Mouse (Mus musculus): ENCODE measurements around the gene Slc7a1.

DNA sequence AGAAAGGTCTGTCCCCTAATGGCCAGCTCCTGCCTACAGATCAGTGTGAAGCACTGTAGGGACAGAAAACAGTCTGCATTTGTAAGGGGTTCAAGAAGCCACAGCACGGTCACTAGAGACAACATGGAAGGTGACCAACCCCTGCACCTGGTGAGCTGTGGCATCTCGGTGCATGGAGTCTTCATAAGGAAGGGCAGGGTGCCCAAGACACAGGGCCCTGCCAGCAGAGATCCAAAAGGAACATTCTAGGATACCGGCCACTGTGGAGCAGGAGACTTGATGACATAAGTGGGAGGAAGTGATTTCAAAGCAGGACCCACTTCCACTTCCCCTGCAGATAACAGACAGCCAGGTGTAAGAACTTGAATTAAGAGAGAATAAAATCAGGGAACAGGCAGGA, 43.9 kb downstream of the Slc7a1 start:
- TF ChIP-seq CTCF (IDR thresholded peaks at IDR 0.05; ENCODE audit: low read depth) (no peak), EP300 (optimal IDR thresholded peaks at IDR 0.05) (no peak)

Data from stomach, postnatal 0 days (tissue).